In the genomic region with DNA sequence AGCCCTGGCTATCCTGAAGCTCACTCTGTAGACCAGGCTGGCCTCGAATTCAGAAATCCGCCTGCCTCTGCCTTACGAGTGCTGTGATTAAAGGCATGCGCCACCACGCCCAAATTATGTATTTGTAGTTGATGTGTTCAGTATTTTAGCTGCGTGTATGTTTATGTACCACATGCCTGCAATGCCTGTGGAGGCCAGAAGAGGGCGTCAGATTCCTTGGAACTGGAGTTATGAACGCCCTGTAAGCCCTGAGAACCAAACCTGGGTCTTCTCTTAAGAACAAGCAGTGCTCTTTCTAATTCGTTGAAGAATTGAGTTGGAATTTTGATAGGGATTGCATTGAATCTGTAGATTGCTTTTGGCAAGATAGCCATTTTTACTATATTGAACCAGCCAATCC, we compare ENCODE assay signal across 8 mouse cellular contexts. TPM values are rescaled to one million over a fixed set of nuclear protein-coding genes. Genes with fewer than 3 reads are reported as not detected.
A peak's percentile ranks its signal among the peaks of the same experiment; 100 is the strongest.
DNase-seq lines count a peak whose midpoint lies in the region; ATAC-seq and TF ChIP-seq lines count a peak whose summit lies in the region.
"Not testable (repeated sequence)": the region's sequence is repeated elsewhere in the genome, so short reads cannot be mapped to it uniquely, and the experiment has no call there.
"Had no signal": no experiment of that assay in that cellular context is flagged by ENCODE, and none has a peak within 500 bp of the region (broad histone marks: within the 10 kb centered on the region; RNA-seq: fewer than 3 reads in every experiment).

No protein-coding gene starts in this region.

- not testable (repeated sequence) for H3K36me3 ChIP-seq in CH12.LX (replicated peaks in 1 of 2; ENCODE audit: control insufficient read depth in 1 of 2, insufficient read depth in 1 of 2, low read length in 1 of 2); MEL (ENCODE audit: control insufficient read depth in 1 of 2, insufficient read depth in 2 of 2, low read length in 2 of 2)

- H3K79me2 ChIP-seq in CH12.LX (replicated peaks; ENCODE audit: control insufficient read depth, extremely low read depth, insufficient read depth, poor library complexity, severe bottlenecking); MEL (ENCODE audit: control insufficient read depth, insufficient read depth, low read length, poor library complexity): not testable (repeated sequence)

- not testable (repeated sequence) for H3K4me3 ChIP-seq in CH12.LX (replicated peaks in 1 of 3; ENCODE audit: low read depth in 2 of 3, low read length in 2 of 3, poor library complexity in 1 of 3); MEL (ENCODE audit: control insufficient read depth in 1 of 2, insufficient read depth in 1 of 2, low read depth in 2 of 2, low read length in 2 of 2); gastrocnemius, adult 2 months; layer of hippocampus, adult 2 months

- DNase-seq in CH12.LX (ENCODE audit: extremely low read depth); brain, embryonic 14.5 days (ENCODE audit: low read depth); gastrocnemius, adult 2 months; layer of hippocampus, adult 2 months (ENCODE audit: low spot score in 2 of 2): not testable (repeated sequence)
- DNase-seq in MEL (ENCODE audit: low read depth, low spot score) = peak; percentile 52
- DNase-seq in testis, postnatal 14 days (ENCODE audit: low spot score) = peak; percentile 61

- H3K9ac ChIP-seq in CH12.LX (ENCODE audit: insufficient read depth, low read depth); MEL (ENCODE audit: control insufficient read depth, low read depth, low read length, poor library complexity, severe bottlenecking): not testable (repeated sequence)

- in situ Hi-C loops in CH12.LX (cut with MboI; ENCODE audit: low pct_ligation_motif_present, low pct_unique_long_range_greater_than_20kb, low sequenced_read_pairs) = not testable (repeated sequence)

- H3K27ac ChIP-seq in CH12.LX (ENCODE audit: insufficient read depth, low read depth); MEL (ENCODE audit: control insufficient read depth, low read depth, low read length); gastrocnemius, adult 2 months; layer of hippocampus, adult 2 months: not testable (repeated sequence)

- H3K27me3 ChIP-seq in CH12.LX (replicated peaks); MEL (ENCODE audit: control insufficient read depth in 1 of 2, insufficient read depth in 2 of 2, low read length in 2 of 2): not testable (repeated sequence)

- not testable (repeated sequence) for H3K4me2 ChIP-seq in CH12.LX (ENCODE audit: insufficient read depth, low read depth, poor library complexity, severe bottlenecking)

- TF ChIP-seq CTCF in CH12.LX (conservative IDR thresholded peaks at IDR 0.05 in 1 of 2, IDR thresholded peaks at IDR 0.05 in 1 of 2; ENCODE audit: low read depth in 2 of 2, low read length in 2 of 2) (peak; percentile 12 to 47; a peak in 2 of 4 replicates), MEL (IDR thresholded peaks at IDR 0.05 in 2 of 3, conservative IDR thresholded peaks at IDR 0.05 in 1 of 3; ENCODE audit: control insufficient read depth in 1 of 3, insufficient read depth in 1 of 3, low read depth in 2 of 3, low read length in 3 of 3, poor library complexity in 1 of 3, severe bottlenecking in 1 of 3) (peak; percentile 40 to 57 (median 53))
- peak; percentile 12; the same call in 1 of the 2 replicates for TF ChIP-seq CTCF in brain, embryonic 14.5 days (IDR thresholded peaks at IDR 0.05; ENCODE audit: borderline replicate concordance, extremely low read depth, insufficient read depth, insufficient read length)
- TF ChIP-seq CTCF in gastrocnemius, adult 2 months (IDR thresholded peaks at IDR 0.05) = peak; percentile 15; the same call in 1 of the 2 replicates
- TF ChIP-seq CTCF in layer of hippocampus, adult 2 months (conservative IDR thresholded peaks at IDR 0.05) = peak; percentile 40

- dilution Hi-C loops in CH12.LX (cut with MboI; ENCODE audit: extremely low pct_ligation_motif_present, extremely low pct_unique_long_range_greater_than_20kb, low sequenced_read_pairs) = not testable (repeated sequence)

- not testable (repeated sequence) for H3K9me3 ChIP-seq in CH12.LX (replicated peaks; ENCODE audit: low read length); MEL (replicated peaks; ENCODE audit: insufficient read depth, low read length)

- H3K4me1 ChIP-seq in CH12.LX (ENCODE audit: control insufficient read depth in 1 of 2, insufficient read depth in 2 of 2); MEL (ENCODE audit: control insufficient read depth in 1 of 2, insufficient read depth in 2 of 2, low read length in 2 of 2): not testable (repeated sequence)

- intact Hi-C loops in gastrocnemius, adult 2 months (cut with DNase I) = not testable (repeated sequence)

- not testable (repeated sequence) for TF ChIP-seq RAD21 in CH12.LX (IDR thresholded peaks at IDR 0.05; ENCODE audit: low read depth, low read length)
- peak; percentile 50 for TF ChIP-seq RAD21 in MEL (IDR thresholded peaks at IDR 0.05; ENCODE audit: low read depth, low read length)

- 0 out of 2 replicates have a peak, but pooled peaks have one; percentile 31 for ATAC-seq in megakaryocyte progenitor cell, adult 5-6 weeks (replicated peaks; ENCODE audit: poor library complexity)

- TF ChIP-seq EP300 in CH12.LX (IDR thresholded peaks at IDR 0.05; ENCODE audit: low read length); MEL (IDR thresholded peaks at IDR 0.05; ENCODE audit: low read depth in 1 of 2, low read length in 2 of 2): not testable (repeated sequence)

- not testable (repeated sequence) for TF ChIP-seq POLR2A in CH12.LX (IDR thresholded peaks at IDR 0.05; ENCODE audit: low read depth, low read length); MEL (IDR thresholded peaks at IDR 0.05; ENCODE audit: control insufficient read depth in 1 of 2, insufficient read depth in 1 of 2, low read depth in 1 of 2, low read length in 2 of 2, poor library complexity in 1 of 2); brain, embryonic 14.5 days (IDR thresholded peaks at IDR 0.05; ENCODE audit: borderline replicate concordance, extremely low read depth, insufficient read depth, insufficient read length, poor library complexity, severe bottlenecking)

TF ChIP-seq in CH12.LX, 34 proteins besides CTCF, POLR2A, EP300 and RAD21:
- peak; percentile 27 for TF ChIP-seq SMC3 (IDR thresholded peaks at IDR 0.05; ENCODE audit: low read depth, low read length)

TF ChIP-seq in MEL, 35 proteins besides CTCF, POLR2A, EP300 and RAD21:
- peak; percentile 59 for TF ChIP-seq SMC3 (IDR thresholded peaks at IDR 0.05; ENCODE audit: low read depth, low read length)

RNA-seq across cellular contexts. Expression of a gene that starts 49.1 kb away (rescaled TPM):
- total RNA-seq in CH12.LX (2012; rRNA removed) (0.55 and 0.85 TPM in 2 replicates), CH12.LX (2014; rRNA removed) (0.15 and 0.56 TPM in 2 replicates), MEL (2012; rRNA removed) (not detected in 2 replicates)
- polyA plus RNA-seq in CH12.LX (2012; ENCODE audit: insufficient read length, low read depth) (0.76 and 0.94 TPM in 2 replicates), MEL (2012; ENCODE audit: insufficient read depth in 1 of 2, insufficient read length in 2 of 2, low read depth in 1 of 2, low replicate concordance in 2 of 2, missing spikeins in 1 of 2) (under 1 TPM in 1 of 2 experiments, not detected in 1; 0.11 TPM)
- polyA plus RNA-seq in brain, embryonic 14.5 days (2012; rRNA removed) = 58.2 and 69.6 TPM in 2 replicates
- under 1 TPM in 1 of 2 experiments, not detected in 1; 0.42 TPM for total RNA-seq in gastrocnemius, adult 2 months (2021)
- total RNA-seq in layer of hippocampus, adult 2 months (2021) = 10 to 100 TPM; 46.2 to 48.3 TPM
- 0.30 TPM in 1 of 2 replicates, not detected in the other for total RNA-seq in megakaryocyte progenitor cell, adult 5-6 weeks (2015)
- total RNA-seq in megakaryocyte progenitor cell, adult 5-6 weeks (2017) = not detected in 2 replicates
- polyA plus RNA-seq: erythroblast, embryonic 14.5 days had no signal

Comparison
In these comparisons a context has a peak if more than half of its experiments do, and no peak if none do; other contexts are left out.
1. RNA of a gene that starts 49.1 kb away (total RNA-seq): 46.2 to 48.3 TPM in layer of hippocampus, adult 2 months; 0.15 to 0.85 TPM in CH12.LX, 0.42 TPM in gastrocnemius, adult 2 months, 0.30 TPM in megakaryocyte progenitor cell, adult 5-6 weeks and not detected in MEL; every median in the first group is over 10 times any median in the second.
2. Peak in every context shown above with its lines, with median percentiles within 50 percentile points of each other: CTCF ChIP-seq.